Mouse (Mus musculus) brain, adult 2 months (tissue): ENCODE results near the gene Cpt1b.
"Not testable (repeated sequence)": the region's sequence is repeated elsewhere in the genome, so short reads cannot be mapped to it uniquely, and the experiment has no call there.

Source experiments
- DNase-seq: peaks from one replicate; pipeline ENCODE4 v3.0.0; 2011; ENCODE audit warnings: low read depth, low spot score

The Cpt1b gene

DNA sequence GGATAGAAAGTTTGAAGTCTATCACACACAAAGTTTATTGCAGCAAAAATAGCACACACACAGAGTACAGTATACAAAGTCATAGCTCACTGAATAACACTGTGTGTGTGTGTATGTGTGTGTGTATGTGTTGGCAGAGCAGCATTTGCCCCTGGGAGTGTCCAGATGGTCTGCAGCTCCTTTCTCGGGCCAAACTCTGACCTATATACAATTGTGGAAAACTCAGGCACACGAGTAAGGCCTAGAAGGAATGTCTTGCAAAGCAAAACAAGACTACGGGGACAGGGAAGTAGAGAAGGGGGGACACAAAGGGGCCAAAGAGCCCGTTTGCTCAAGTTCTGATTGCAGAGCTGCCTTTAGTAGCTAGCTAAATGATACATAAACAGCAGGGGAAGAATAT is 7.3 kb upstream of the Cpt1b start:
- peak; percentile 82 for DNase-seq

DNA sequence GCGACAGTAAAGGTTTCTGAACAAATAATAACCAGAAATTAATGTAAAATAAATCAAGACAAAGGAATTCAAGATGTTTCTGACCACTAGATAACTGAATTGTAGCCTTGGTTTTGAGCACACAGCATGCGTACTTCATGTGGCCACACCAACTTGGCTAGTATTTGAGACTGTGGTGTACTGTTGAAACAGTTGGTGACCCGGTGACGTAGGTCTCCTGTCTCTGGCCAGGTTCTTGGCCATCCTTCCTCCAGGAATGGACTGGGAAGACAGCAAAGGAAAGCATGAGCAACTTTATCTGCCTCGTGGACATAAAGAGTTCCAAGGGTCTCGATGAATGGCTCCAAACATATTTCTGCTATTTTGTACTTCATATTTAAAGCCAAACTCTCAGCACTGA is 6.1 kb upstream of the Cpt1b start:
- DNase-seq = no peak

DNA sequence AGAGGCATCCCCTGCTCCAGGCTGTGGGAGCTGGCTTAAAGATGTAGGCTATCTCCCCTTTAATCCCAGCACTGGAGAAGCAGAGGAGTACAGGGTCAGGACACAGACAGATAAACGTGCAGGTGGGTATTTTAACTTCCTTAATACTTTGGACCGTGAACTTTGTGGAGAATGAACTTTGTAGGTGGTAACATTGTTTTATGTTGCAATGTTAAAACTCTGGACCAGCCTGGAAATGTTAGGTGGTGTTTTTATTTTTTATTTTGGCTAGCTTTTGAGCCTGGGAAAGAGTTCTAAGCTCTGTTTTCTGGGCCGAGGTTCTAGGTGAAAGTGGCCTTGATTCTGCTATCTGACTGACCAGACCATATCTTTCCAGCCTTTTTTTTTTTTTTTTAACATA is 5.6 kb upstream of the Cpt1b start:
- DNase-seq = no peak

DNA sequence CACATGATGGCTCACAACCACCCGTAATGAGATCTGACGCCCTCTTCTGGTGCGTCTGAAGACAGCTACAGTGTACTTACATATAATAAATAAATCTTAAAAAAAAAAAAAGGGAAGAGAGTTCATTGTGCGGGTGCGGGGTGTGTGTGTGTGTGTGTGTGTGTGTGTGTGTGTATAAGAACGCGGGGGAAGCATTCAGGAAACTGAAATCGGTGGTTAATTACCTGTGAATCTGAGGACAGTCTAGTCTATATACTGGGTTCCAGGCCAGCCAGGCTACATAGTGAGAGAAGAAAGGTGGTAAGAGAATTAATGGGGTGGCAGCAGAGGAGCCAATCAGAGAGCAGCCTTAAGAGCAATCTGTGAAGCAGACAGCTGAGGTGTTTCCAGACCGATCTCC is 5.1 kb upstream of the Cpt1b start:
- not testable (repeated sequence) for DNase-seq

DNA sequence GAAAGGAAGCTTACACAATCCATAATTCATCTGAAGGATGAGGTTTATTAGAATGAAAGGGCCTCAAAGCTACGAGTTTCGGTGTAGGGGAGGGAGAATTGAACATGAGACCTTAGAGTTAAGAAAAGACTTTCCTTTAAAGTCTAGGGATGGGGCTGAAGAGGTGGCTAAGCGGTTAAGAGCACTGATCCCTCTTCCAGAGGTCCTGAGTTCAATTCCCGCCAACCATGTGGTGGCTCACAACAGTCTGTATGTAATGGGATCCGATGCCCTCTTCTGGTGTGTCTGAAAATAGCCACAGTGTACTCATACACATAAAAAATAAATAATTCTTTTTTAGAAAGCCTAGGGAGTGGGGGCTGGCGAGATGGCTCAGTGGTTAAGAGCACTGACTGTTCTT is 4.7 kb upstream of the Cpt1b start:
- peak; percentile 44 for DNase-seq

DNA sequence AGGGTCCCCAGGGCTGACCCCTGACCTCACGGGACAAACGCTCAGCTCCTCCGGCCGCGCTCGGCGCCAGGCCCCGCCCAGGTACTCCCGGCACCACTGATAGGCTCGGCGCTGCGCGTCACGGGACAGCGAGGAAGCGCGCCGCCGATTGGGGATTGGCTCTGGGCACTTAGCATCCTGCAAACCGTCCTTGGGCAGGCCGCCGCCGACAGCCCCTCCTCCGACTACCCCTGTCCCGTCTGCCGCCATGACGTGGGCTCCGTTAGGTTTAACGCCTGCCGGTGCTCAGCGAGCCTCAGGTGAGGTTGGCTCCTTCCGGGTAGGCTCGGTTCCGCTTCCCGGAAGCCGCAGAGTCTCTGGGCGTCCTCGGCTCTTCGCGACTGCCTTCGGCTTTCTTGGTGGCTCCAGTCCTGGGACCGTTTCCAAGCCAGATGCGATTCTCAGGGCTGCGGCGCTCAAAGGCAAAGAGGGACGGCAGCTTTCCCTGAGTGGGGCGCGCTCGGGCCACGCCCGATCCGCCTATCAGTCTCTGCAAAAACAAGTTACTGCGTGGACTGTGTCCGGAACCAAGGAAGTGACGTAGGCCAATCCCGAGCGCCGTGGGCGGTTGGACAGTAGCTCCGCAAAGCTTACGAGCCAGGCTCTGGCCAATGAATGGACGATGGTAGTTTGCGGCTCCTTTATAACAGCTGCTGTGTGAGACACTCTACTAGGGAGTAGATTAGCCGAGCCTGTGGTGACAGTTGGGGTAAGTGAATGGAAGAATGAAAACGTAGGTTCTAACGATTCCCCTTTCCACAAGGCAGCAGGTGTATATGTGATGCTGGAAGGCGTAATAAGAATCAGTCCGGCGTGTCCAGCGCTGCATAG is 3.9 kb upstream of the Cpt1b start, which contains the start of the genes C730034F03Rik, Gm44502 and Chkb:
Gene C730034F03Rik, plus strand, starts transcription at position 238 of the 870 bp plus-strand sequence.
Gene Gm44502, minus strand, starts transcription at position 345 of the 870 bp plus-strand sequence.
Gene Chkb, minus strand, starts transcription at position 557 of the 870 bp plus-strand sequence.
- DNase-seq = peak; percentile 99

DNA sequence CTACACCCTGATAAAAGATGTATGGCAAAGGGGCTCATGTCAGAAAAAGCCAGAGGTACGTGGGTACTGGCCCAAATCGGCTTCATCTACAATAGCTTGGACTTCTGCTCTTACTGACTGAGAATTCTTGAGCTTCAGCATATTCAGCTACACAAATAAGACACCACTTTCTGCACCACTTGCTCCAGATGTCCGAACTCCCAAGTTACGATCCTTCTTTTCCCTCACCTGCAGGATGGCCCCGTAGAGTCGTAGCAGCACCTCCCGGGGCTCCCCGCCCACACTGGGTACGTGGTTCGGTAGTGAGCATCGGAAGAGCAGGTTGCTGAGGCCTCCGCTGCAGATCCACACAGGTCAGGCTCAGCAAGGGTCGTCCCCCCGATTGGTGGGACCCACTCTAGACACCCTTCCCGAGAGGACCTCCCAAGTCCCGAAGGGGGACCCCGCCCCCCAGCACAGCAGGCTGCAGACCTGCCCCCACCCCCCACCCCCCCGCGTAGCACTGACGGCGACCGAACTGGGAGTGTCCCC is 3.2 kb upstream of the Cpt1b start:
- DNase-seq = no peak

DNA sequence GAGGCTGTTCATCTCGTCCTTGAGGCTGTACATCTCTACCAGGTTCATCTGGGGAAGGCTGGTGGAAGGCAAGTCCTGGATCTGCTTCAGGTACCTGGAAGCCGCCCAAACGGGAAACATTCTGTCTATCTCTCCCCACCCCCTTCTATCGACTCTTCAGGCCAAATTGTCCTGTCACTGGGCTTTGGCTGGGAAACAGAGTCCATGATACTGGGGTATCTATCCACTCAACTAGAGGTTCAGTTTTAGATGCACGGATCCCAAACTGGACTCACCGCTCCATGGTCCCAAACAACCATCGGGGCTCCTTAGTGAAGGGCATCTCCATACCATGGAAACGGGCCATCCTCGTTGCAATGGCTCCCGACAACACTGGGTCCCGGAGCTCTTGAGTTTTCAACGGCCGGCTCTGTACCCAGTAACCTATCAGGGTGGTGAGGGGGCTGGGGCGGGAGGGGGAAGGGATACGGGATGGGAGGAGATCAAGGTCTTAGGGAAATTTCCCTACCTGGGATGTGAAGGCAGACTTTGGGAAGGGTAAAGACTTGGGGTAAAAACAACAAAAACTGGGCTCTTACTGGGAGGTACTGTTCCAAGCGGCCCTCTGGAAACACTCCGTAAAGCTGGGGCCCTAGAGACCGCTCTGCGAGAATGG is 2.6 kb upstream of the Cpt1b start:
- no peak for DNase-seq

DNA sequence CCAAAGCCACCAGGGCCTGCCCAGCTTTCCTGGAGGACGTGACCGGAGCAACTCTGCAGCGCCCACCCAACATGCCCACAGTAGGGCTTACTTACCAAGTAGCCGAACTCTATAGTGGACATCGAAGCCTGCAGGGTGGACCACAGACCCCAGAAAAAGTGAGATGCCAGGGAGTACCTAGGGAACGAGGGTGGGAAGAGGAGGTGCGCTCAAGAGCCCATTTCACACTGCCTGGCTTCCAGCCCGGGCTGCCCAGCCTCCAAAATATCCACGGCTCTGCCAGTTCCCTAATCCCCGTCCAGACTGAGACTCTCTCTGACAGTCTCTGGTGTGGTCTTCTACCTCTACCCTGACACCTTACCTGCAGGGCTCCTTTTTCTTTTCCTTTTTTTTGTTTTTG is 1.1 kb upstream of the Cpt1b start:
- no peak for DNase-seq

DNA sequence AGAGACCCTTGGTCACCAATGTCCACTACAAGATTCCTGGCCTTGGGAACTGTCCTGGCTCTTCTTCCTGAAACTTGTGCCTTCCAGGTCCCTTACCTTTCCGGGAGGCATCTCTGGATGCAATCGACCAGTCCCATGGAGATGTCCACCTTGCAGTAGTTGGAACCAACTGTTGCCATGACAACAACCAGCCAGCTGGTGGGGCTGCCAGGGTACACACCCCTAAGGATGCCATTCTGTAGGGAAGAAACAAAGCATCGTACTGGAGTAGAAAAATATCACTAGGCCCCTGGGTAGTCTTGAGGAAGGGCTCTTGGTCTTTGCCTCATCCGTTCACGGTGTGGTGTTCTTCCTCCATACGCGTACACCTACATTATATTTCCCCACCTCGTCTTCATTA is 1.0 kb downstream of the Cpt1b start:
- DNase-seq = no peak

DNA sequence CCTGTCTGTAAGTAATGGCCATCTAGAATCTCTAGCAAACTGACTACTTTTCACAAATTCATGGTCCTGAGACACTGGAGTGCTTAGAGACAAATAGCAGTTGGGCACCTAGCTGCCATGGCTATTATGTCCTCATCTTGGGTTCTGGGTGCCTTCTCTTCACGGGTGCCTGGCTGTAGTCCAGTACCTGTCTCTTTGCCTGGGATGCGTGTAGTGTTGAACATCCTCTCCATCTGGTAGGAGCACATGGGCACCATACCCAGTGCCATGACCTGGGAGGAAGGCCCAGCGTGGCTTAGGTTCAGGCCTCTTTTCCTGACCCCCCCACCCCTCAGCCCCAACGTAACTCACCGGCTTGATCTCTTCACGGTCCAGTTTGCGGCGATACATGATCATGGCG is 3.7 kb downstream of the Cpt1b start:
- DNase-seq = peak; percentile 33

DNA sequence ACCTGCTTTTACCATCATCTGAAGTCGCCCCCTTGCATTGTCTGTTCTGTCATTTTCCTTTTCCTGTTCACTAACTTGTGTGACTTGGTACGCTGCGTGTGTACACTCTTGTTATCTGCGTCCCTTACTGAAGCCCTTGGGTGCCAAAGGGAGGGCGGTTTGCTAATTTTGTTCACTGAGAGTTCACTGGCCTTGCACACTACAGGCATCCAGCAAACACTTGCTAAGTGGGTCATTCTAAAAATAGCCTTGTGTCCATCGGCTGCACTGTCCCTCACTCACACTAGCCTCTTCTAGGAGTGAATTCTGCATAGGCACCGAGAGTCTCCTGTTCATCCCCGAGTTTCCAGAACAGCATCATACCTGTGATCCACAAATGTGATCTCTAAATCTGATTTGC is 10.4 kb downstream of the Cpt1b start:
- peak; percentile 58 for DNase-seq

DNA sequence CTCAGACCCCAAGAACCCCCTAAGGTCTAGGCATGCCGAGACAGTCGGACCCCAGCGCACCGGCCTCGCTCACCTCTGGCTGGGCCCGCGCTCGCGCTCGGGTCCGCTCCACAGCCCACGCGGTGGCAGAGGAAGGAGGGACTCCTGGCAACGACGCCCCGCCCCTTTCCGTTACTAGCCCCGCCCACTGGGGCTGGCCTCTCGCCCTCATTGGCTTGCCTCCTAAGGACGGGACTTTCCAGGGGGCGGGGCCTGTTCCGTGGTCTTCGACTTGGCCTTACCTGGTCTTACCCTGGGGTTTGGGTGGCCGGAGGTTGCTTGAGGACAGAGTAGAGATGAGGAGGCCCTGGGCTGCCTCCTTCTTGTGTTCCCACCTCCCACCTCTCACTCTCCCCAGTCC is 15.5 kb downstream of the Cpt1b start, which contains the start of gene Syce3:
Gene Syce3, minus strand, starts transcription at position 386 of the 400 bp plus-strand sequence.
- no peak for DNase-seq

DNA sequence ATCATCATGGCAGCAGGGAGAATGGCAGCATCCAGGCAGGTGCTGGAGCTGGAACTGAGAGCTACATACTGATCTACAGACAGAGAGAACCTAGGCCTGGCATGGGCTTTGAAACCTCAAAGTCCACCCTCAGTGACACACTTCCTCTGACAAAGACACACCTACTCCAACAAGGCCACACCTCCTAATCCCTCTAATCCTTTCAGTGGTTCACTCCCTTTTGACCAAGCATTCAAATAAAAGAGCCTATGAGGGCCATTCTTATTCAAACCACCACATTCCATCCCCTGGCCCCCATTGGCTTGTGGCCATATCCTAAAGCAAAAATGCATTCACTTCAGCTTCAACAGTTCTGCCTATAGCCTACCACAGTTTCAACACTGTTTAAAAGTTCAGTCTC is 19.0 kb downstream of the Cpt1b start:
- no peak for DNase-seq

DNA sequence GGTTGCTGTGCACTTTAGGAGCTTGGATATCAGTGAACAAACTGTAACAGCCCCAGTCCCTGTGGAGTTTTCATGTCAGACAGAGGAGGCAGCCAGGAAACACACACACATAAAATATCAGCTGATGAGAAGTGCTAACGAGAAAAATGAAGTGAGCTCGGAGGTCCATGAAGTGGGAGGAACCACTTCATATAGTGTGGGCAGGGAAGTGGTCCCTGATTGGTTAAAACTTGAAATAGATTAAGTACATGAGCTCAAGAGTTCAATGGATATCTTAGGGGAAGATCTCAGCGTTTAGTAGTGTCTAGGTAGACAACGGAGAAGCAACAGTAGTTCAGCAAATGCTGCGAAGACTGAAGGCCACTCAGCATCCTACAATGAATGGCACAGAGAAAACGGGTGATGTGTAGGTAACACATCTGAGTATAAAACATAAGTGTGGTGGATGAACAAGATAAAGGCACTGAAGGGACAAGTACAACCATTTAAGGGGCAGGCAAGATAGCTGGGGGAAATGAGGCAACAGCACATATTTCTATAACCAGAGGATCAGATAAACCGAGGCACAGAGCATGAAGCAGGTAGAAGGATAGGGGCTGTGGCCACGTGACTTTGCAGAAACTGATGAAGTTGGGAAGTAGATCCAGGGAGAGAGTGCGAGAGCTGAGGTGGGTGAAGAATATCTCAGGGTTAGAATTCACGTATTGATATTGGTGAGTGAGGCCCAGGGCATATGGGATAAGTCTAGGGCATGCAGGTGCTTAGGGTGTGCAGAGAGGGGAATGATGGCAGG is 20.6 kb downstream of the Cpt1b start:
- DNase-seq = no peak

DNA sequence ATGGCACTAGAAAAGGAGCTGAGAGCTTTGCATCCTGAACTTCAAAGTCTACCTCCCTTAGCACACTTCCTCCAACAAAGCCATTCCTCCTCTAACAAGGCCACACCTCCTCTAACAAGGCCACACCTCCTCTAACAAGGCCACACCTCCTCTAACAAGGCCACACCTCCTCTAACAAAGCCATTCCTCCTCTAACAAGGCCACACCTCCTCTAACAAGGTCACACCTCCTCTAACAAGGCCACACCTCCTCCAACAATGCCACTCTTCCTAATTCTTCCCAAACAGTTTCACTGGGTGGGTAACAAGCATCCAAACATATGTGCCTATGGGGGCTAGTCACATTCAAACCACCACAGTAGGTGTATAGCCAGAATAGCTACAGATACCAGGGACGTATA is 23.2 kb downstream of the Cpt1b start:
- DNase-seq = no peak

DNA sequence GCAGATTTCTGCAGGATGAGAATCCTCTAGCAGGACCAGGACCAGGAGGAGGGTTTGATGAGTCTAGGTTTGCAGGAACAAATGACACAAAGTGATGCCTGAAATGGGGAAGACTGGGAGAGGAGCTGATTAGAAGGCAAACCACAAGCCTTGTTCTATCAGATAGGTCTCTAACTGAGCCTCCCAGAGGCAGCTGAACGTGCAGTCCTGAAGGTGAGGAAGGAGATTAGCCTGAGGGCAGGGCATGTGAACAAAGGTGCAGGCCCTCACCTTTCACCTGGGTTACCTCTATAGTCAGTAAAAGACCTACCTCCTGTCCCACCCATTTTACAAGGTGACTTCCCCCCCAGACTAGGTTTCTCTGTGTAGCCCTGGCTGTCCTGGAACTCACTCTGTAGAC is 25.9 kb downstream of the Cpt1b start:
- DNase-seq = no peak

DNA sequence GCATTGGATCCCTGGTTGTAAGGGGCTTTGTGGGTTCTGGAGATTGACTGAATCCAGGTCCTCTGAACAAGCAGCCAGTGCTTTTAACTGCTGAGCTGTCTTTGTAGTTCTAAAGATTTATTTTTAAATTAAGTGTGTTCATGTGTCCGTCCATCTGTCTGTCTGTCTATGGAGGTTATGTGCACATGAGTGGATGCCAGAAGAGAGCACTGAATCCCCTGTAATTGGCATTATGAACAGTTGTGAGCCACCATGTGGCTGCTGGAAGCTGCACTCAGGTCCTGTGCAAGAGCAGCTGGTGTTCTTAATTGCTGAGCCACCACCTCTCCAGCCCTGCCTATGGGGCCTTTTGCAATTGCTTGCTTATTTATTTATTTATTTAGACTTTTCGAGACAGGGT is 27.5 kb downstream of the Cpt1b start:
- DNase-seq = peak; percentile 31

DNA sequence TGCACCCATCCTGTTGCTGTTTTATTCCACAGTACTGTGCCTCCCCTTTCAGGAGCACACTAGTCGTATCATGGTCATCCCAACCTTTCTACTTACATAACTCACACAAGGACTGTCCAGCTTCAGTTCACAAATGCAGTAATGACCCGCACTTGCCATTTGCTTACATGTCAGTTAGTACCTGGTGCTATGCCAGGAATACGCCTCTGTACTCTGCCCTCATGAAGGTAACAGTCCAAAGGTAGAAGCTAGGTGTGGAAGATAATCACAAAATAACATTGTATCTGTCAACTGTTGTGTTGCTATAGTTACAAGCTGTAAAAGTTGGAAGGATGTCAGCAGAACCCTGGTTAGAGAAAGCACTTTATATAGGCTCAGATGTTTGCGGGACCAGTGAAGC is 28.8 kb downstream of the Cpt1b start:
- DNase-seq = no peak

DNA sequence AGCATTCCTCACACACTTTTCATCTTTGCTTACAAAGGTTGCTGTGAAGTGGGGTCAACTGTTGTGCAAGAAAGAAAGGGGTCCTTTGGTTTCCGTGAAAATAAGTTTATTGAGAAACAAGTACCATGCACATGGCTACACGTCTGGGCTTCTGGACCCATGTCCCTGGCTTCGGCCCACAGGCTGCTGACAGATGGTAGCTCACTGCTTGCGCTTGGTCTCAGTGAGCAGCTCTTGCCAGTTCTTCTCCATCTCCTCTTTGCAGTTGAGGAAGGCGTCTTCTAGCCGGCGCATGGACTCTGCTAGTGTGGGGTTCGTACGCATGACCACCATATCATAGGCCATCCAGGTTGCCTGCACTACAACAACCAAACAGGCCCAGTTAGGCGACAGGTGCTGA is 35.6 kb downstream of the Cpt1b start:
- DNase-seq = peak; percentile 59

DNA sequence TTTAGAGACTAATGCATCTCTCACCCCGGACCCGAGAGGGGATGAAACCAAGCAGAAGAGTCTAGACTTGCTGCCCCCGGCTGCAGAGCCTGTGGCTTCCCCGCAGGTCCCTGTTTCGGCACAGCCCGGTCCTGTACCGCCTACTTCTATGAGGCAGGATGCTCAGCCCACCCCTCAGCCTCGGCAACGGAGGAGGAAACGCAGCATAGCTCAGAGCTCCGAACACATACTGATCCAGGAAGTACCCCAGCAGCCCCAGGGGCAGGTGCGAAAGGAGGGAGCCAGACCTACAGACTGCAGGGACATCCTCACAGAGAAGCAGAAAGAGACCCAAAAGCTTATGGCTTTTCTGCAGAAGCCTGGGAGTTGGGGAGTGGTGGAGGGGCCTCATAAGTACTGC is 38.5 kb downstream of the Cpt1b start:
- no peak for DNase-seq

DNA sequence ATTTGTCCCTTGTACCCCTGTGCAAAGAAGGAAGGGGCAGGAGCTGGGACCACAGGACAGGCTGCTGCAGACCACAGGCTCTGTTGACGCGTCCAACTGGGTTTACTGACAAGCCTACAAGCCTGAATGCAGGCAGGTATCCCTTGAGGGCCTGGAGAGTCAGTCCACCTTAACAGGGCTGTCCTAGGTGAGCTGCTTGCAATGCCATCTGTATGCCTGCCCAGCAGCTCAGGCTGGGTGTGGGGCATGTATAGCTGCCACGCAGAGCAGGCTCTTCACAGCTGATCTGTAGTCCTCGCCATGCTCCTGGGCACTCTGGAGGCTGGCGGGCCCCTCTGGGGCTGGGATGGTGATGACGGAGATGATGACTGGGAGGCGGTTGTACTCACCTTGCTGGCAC is 41.0 kb downstream of the Cpt1b start, which contains the start of gene Klhdc7b:
Gene Klhdc7b, plus strand, starts transcription at position 301 of the 400 bp plus-strand sequence.
- DNase-seq = no peak
